Mouse (Mus musculus): ENCODE results near the gene Pcsk4.

Pcsk4 gene

GRCm38 (mm10) chr10:80329273-80330081, at the start of gene Pcsk4, which contains the start of gene Reep6:
TSS of gene Pcsk4 (minus strand) at chr10:80329498.
TSS of gene Reep6 (plus strand) at chr10:80329953.
- TF ChIP-seq GATA4 (IDR thresholded peaks at IDR 0.05; ENCODE audit: insufficient replicate concordance, low read length), result no peak

- no peak for TF ChIP-seq GATA4 (IDR thresholded peaks at IDR 0.05; ENCODE audit: insufficient replicate concordance, low read length)
Observed at GRCm38 (mm10) chr10:80377716-80378115, 48.4 kb upstream of the Pcsk4 start.

- no peak for TF ChIP-seq GATA4 (IDR thresholded peaks at IDR 0.05; ENCODE audit: insufficient replicate concordance, low read length)
Observed at GRCm38 (mm10) chr10:80376160-80376559, 46.9 kb upstream of the Pcsk4 start.

GRCm38 (mm10) chr10:80374063-80374462, 44.8 kb upstream of the Pcsk4 start:
- no peak for TF ChIP-seq GATA4 (IDR thresholded peaks at IDR 0.05; ENCODE audit: insufficient replicate concordance, low read length)

GRCm38 (mm10) chr10:80372706-80373105, 43.4 kb upstream of the Pcsk4 start:
- TF ChIP-seq GATA4 (IDR thresholded peaks at IDR 0.05; ENCODE audit: insufficient replicate concordance, low read length), result no peak

- no peak for TF ChIP-seq GATA4 (IDR thresholded peaks at IDR 0.05; ENCODE audit: insufficient replicate concordance, low read length)
Observed at GRCm38 (mm10) chr10:80371983-80372382, 42.7 kb upstream of the Pcsk4 start.

GRCm38 (mm10) chr10:80371411-80371966, 42.2 kb upstream of the Pcsk4 start:
- no peak for TF ChIP-seq GATA4 (IDR thresholded peaks at IDR 0.05; ENCODE audit: insufficient replicate concordance, low read length)

GRCm38 (mm10) chr10:80369995-80370747, 40.9 kb upstream of the Pcsk4 start:
- TF ChIP-seq GATA4 (IDR thresholded peaks at IDR 0.05; ENCODE audit: insufficient replicate concordance, low read length), result no peak

- no peak for TF ChIP-seq GATA4 (IDR thresholded peaks at IDR 0.05; ENCODE audit: insufficient replicate concordance, low read length)
Observed at GRCm38 (mm10) chr10:80368392-80368791, 39.1 kb upstream of the Pcsk4 start.

- no peak for TF ChIP-seq GATA4 (IDR thresholded peaks at IDR 0.05; ENCODE audit: insufficient replicate concordance, low read length)
Observed at GRCm38 (mm10) chr10:80367954-80368353, 38.7 kb upstream of the Pcsk4 start.

- no peak for TF ChIP-seq GATA4 (IDR thresholded peaks at IDR 0.05; ENCODE audit: insufficient replicate concordance, low read length)
Observed at GRCm38 (mm10) chr10:80365736-80366135, 36.4 kb upstream of the Pcsk4 start.

GRCm38 (mm10) chr10:80363734-80364133, 34.4 kb upstream of the Pcsk4 start:
- no peak for TF ChIP-seq GATA4 (IDR thresholded peaks at IDR 0.05; ENCODE audit: insufficient replicate concordance, low read length)

- no peak for TF ChIP-seq GATA4 (IDR thresholded peaks at IDR 0.05; ENCODE audit: insufficient replicate concordance, low read length)
Observed at GRCm38 (mm10) chr10:80357994-80358639, 28.8 kb upstream of the Pcsk4 start.

- TF ChIP-seq GATA4 (IDR thresholded peaks at IDR 0.05; ENCODE audit: insufficient replicate concordance, low read length), result no peak
Observed at GRCm38 (mm10) chr10:80357336-80357735, 28.0 kb upstream of the Pcsk4 start.

- TF ChIP-seq GATA4 (IDR thresholded peaks at IDR 0.05; ENCODE audit: insufficient replicate concordance, low read length), result no peak
Observed at GRCm38 (mm10) chr10:80356737-80357136, 27.4 kb upstream of the Pcsk4 start.

All from liver, adult (tissue).